Mouse (Mus musculus): Measurements from ENCODE around the gene Prph2.
A peak's percentile ranks its signal among the peaks of the same experiment; 100 is the strongest.

Prph2 gene

DNA sequence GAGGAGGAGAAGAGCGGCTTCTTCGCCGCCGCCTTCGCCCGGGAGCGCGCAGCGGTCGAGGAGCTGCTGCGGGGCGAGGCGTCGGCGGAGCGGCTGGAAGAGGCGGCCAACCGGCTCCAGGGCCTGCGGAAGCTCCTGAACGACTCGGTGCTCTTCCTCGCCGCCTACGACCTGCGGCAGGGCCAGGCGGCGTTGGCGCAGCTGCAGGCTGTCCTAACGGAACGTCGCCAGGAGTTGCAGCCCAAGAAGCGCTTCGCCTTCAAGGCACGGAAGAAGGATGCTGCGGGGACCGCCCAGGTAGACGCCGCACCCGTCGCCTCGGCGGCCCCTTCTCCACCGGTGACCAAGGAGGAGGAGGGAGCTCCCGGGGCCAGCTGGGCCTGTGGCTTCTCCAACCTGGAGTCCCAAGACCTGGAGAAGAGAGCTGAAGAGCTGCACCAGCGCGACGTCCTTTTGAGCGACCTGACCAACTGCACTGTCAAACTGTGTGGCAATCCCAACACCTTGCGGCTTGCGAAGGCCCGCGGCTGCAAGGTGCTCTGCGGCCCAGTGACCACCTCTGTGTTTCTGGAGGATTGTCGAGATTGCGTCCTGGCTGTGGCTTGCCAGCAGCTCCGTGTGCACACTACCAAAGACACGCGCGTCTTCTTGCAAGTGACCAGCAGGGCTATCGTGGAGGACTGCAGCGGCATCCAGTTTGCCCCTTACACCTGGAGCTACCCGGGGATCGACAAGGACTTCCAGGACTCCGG lies 19.2 kb upstream of the Prph2 start:
- no peak for DNase-seq (ENCODE audit: low spot score)

DNA sequence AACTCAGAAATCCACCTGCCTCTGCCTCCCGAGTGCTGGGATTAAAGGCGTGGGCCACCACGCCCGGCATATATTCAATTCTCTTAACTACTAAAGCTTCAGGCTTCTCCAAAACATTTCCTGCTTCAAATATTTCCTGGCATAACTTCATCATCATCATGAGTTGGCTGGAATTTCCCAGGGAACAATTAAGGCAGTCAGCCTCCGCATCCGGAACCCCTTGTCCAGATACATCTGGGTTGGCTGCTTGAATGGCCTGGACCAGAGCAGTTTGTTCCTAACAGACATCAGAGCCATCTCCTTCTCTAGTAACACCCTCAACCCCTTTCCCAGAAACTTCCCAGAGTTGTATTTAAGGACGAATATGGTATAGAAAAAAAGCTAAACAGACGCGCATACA lies 14.8 kb upstream of the Prph2 start:
- no peak for DNase-seq (ENCODE audit: low spot score)

DNA sequence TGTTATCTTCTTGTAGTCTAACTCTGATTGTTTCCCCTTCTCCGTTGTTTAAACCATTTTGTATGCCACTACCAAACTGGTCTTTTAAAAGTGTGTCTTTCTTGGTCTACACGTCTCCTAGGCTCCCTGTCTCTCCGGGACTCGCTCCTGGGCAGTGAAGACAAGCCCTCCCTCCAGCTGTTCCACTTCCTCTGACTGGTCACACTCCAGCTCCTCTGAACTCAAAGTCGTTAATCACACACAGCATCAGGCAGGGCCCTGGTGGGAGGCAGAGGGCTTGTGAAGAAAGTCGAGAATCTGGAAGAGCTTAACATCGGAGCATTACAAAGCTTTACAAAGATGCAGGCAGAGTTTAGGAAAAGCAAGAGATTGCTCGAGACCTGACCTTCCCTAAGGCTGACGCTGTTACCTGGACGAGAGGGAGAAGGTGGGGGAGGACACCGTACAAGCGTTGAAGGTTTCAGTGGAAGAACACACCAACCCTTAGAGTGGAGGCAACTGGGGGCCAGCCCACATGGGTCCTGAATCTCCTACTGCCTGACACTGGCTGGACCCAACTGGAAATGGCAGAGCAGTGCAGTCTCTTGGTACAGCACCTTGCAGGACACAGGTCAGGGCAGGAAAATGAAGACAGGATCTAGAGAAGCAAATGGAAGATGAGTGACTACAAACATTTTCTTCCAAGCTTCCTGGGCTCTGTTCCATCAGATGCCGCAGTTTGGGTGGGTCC lies 12.9 kb upstream of the Prph2 start:
- no peak for DNase-seq (ENCODE audit: low spot score)

DNA sequence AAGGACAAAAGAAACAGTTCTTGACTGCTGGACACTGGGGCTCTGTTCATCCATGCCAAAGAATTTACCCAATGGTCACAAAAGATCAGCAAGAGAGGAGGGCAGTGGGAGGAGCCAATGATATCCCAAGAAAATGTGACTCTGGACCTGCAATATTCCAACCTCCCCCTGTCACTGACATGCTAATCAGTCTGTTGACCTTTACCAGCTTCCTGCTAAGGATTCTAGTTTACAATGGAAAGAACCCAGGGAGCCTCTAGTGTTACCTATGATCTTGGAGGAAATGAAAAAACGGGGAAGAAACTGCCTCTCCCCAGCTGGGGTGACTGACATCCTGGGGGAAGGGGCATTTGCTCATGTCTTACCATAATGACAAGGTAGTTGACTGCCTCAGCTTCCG lies 9.3 kb upstream of the Prph2 start:
- no peak for DNase-seq (ENCODE audit: low spot score)

DNA sequence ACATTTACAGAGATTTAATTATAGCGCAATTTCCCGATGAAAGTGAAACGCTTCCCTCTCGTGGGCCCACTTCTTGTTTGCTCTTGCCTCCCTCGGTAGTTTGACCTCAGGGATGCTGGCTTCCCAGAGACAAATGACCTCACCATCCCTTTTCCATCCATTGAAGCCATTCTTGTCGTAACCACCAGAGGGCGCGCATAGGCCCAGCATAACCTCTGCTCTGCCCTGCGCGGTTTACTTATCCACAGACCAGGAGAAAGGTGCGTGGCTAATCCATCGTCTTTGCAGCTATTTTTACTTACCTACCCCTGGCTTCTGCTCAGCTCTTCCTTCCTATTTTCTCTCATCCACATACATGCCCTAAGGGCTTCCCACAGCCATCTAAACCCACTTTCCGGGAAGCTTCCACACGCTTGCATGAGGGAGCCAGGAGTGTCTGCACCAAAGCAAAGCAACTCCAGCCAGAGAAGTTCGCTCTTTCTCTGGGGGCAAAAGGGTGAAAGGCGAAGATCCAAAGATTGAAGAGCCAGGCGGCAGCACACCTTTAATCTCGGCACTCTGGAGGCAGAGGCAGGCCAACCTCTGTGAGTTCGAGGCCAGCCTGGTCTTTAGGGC lies 6.3 kb upstream of the Prph2 start:
- DNase-seq (ENCODE audit: low spot score): peak; percentile 72

DNA sequence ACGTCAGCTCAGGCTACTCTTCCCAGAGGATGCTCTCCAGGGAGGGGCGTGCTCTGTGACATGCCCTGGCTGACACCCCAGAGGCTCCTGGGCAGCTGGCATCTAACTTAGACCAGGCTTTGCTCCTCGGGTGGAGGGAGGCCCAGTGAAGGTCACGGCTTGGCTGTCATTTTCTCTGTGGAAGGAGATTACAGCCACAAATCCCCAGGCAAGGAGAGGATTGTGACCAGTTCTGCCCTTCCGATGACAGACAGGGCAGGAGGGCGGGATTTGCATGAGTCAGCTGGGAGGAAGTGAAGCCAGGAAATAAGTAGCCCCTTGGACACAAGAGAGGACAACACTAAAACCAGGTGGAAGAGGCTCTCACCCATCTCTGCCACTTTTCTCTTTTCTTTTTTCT lies 2.1 kb downstream of the Prph2 start:
- DNase-seq (ENCODE audit: low spot score): no peak

DNA sequence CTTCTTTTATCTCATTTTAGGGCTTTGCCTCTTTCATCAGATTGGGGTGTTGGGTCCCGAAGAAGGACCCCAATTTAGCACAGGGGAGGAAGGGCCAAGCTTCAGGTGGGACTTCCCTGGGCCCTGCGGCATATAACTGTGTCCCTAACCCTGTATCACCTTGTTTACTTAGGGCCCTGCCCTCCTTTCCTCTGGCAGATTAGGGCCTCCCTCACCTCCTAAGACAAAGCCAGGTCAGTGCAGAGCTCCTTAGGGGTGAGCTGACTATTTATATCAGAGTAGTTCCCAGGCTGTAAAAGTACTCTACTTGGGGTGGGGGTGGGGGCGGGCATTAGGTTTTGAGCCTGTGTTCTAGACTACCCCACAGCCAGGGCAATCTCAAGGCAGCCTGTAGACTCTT lies 4.9 kb downstream of the Prph2 start:
- no peak for DNase-seq (ENCODE audit: low spot score)

DNA sequence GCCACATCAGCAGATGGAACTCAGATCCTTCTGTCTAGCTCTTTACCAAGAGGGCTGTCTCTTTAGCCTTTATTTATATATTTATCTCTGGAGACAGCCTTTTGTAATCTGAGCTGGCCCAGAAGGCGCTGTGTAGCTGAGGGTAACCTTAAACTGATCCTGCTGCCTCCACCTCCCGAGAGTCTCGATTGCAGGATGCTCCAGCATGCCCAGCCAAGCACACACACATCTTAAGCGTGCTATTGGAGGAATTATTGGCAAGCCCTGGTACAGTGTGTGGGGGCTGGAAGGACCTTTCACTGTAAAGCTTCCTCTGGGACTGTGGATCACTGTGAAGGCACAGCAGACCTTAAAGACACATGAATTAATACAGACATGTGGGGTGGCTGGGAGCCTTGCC lies 8.7 kb downstream of the Prph2 start:
- no peak for DNase-seq (ENCODE audit: low spot score)

DNA sequence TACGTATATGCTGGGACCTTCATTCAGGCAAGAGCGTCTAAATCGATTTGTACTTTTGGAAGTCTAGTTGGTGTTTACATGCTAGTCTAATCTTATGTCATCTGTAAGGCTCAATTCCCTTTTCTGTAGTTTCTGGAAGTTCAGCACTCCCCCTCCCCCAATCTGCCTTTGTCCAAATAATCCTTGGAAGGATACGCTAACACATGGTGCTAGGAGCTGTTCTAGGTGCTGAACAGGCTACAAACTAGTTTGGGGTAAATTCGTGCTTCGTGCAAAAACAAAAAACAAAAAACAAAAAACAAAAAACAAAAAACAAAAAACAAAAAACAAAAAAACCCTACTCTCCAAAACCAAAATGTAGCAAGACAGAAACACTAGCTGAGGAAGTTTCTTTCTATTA lies 10.6 kb downstream of the Prph2 start:
- DNase-seq (ENCODE audit: low spot score): no peak

DNA sequence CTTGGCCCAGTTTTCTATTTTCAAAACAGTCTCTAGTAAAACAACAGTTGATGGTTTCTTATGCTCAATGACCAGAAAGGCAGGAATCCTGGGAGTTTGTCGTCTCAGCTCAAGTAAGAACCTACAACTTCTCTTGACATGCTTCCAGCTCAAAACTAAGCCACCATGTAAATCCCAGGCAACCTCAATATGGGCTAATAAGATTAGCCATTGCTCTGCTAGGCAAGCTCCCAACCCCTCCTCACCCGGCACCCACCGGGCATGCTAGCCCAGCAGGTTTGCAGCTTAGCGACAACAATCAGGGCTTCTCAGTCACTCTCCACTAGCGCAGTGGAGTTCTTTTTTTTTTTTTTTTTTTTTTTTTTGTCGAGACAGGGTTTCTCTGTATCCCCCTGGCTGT lies 15.9 kb downstream of the Prph2 start:
- no peak for DNase-seq (ENCODE audit: low spot score)

DNA sequence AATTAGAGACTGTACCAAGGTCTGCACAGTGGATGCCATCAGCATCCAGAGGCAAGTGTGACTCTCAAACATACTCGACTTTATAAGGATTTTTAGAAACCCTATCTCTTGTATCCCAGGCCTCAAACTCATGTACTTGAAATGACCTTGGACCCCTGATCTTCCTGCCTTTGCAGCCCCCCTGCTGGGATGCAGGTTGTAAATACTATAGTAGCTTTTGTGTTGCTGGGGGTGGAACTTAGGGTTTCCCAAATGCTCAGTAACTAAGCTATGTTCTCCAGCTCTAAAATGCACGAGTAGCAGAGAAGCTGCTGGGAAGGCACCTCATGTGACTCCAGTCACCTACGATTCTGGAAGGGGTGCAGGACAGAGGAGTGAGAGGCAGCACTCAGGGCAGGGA lies 16.7 kb downstream of the Prph2 start:
- DNase-seq (ENCODE audit: low spot score): no peak

DNA sequence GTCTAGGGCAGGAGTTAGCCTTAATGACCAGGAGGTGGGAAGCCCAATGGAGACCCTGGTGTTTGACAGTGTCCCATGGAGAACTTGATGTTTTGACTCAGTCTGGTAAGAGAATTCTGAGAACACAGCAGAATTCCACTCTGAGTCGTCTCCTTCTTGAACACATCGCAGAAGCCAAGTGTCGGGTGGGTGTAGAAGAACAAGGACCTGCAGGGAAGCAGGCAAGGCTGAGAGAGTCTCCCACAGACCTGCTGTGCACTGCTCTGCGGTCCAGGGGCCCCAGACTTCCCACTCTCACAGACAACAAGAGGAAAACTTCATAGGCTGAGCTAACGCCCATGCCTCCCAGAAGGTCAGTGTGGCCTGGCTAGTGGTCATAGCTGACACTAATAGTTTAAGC lies 17.5 kb downstream of the Prph2 start:
- no peak for DNase-seq (ENCODE audit: low spot score)

DNA sequence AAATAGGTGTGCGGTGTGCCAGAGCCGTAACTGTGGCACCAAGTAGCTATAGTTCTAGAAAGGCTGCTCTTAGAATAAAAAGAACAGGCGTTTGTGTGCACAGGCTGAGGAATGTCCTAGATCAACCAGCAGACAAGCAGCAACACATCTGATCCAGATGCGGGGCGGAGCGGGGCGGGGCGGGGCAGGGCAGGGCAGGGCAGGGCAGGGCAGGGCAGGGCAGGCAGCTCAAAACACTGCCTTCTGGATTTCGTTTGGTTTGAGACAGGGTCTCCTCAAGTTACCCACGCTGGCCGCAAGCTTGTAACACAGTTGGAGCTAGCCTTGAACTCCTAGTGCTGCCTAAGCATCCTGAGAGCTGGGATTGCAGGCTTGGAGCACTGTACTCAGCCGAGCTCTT lies 19.0 kb downstream of the Prph2 start:
- DNase-seq (ENCODE audit: low spot score): no peak

DNA sequence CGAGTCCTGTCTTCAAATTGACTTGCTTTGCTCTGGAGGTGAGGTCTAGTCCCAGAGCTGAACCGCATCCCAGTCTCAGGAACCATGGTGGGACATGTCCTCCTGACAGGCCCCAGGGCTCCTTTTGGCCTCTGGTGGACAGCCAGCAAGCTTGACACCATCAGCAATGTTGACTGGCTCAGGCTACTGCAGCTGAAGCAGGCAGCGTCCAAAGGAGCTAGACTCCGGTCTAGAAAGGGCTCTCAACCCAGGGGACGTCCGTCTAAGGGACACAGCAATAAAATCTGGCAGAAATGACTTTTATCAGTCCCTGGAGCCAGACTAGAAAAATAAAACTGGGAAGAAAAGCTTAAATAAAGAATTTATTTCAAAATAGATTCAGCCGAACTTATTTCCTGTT lies 19.6 kb downstream of the Prph2 start:
- DNase-seq (ENCODE audit: low spot score): no peak

DNA sequence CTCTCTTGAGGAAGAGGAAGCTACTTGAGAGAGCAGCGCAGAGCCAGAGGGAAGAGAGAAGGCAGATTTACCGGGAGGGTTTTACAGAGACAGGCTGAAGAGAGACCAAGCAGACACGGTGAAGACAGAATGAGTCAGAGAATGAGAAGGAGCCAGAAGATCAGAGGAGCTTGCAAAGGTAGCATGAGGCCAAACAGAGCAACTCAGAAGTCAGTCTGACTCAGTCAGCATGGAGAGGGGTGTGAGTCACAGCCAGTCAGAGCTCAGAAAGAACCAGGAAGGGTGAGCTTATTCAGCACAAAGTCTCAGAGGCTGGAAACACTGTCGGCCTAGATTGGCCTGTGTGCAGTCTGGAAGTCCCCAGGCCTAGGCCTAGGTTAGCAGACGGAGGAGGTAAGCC lies 22.7 kb downstream of the Prph2 start:
- no peak for DNase-seq (ENCODE audit: low spot score)

DNA sequence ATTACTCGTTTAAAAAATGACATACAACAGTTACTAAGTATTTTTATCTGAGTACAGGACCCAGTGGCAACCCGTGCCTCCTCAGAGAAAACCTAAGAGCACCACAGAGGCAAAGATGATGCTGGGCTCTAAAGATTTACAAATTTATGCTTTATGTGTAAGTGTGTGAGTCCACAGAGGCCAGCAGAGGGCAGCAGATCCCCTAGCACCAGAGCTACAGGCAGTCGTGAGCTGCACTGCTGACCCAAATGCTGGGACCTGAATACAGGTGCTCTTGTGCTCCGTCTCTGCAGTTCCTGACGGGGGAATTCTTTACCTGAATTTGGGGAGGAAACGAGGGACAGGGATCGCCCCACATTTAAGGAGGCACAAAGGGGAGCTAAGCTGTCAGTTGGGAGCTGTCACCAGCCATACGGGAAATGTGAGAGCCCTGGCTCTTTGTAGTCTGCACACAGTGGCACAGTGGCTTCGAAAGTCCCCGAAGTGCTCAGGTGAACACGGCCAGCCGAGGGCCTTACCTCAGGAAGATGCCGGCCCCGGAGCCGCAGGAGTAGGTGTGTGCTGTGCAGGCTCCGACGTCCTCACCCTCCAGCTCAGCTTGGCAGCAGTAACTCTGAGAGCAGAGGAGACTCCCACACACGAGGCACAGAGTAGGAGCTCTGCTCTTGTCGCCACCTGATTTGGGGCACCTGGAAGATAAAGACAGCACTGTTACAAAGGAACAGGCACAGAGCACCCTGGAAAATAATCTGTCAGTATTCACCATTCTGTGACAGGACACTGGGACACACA lies 23.5 kb downstream of the Prph2 start:
- DNase-seq (ENCODE audit: low spot score): peak; percentile 44

DNA sequence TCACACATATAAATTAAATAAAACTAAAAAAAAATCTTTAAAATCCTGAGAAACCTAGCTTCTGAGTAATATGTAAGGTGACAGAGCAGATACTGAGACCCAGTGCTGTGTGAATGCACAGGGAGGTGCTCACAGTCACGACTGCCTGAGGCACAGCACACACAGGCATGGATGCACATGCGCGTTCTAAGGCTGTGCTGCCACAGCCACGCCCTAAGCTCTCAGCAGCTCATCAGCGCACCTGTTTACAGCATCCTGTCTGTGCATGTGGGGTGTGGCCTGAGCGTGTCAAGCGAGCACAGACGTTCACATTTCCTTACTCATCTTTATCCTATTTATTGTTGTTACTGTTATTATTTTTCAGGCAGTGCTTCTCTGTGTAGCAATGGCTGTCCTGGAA lies 30.2 kb downstream of the Prph2 start:
- no peak for DNase-seq (ENCODE audit: low spot score)

DNA sequence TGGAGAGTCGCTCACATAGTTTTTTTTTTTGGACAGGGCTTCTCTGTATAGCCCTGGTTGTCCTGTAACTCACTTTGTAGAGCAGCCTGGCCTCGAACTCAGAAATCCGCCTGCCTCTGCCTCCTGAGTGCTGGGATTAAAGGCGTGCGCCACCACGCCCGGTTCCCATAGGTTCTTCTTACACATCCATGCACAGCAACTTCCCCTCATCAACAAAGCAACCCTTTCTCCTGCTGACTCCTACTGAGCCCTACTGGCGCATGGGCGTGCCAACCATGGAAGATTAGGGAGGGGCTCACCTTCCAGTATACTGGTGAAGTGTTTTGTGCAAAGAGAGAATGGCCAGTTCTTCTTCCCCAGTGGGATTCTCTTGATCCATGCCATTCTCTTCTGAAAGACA lies 32.2 kb downstream of the Prph2 start:
- DNase-seq (ENCODE audit: low spot score): no peak

DNA sequence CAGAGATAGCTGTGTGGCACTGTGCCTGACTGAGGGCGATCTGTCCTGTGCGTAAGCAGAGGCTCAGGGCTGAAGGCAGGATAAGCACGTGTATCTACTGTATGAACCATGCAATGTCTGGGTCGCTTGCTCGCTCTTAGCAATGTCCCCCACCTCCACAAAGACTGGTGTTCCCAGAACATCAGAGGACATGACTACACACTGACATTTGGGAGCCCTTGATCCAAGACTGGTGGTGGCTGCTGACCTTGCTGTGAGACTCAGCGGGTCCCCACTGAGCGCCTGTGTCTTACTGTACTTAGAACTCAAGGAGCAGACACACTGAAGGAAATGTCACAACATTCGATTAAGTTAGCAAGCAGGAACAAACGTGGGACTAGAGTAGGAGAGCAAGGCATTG lies 36.0 kb downstream of the Prph2 start:
- DNase-seq (ENCODE audit: low spot score): no peak

DNA sequence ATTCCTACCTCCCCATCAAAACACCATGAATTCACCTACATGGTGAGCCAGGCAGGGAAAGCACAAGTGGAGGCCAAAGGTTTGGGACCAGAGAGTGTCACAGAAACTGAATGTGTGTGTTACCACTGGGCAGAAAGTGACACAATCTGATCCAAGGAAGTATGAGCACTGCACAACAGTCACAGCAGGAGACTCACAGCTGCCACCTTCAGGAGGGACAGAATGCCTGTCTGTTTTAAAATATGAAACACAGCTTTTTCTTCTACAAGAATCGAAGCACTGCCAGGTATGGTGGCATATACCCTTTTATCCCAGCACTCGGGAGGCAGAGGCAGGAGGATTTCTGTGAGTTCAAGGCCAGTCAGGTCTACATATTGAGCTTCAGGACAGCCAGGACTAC lies 47.8 kb downstream of the Prph2 start:
- DNase-seq (ENCODE audit: low spot score): no peak

DNA sequence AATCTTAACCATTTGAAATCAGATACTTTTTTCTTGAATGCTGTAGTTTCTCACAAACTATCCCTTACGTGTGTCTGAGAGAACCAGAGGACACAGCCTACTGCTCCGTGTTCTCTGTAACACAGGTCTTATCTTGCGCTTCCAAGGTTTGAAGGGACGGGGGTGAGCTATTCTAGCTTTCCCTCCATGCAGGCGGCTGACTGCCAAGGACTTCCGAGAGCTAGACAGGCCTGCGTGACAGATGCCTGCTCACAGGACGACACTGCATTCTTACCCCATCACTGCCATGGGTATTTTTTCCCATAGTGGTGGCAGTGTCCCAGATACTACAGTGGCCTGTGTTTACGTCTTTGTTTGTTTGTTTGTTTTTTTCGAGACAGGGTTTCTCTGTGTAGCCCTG lies 50.0 kb downstream of the Prph2 start:
- DNase-seq (ENCODE audit: low spot score): no peak

DNA sequence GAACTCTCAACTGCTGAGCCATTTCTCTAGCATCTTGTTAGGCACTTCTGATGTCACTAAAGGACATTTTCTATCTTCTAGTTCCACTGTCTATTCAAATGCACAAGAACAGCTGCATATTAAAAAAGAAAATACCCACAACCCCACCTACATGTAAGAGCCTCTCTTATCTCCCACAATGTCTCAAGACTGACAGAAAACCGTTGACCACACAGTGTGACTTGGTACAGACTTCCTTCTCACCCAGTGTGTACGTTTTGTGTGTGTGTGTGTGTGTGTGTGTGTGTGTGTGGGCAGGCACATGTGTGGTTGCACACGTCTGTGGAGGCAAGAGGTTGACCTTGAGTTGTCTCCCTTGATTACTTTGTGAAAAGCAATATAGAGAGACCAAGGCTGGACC lies 51.9 kb downstream of the Prph2 start:
- no peak for DNase-seq (ENCODE audit: low spot score)

DNA sequence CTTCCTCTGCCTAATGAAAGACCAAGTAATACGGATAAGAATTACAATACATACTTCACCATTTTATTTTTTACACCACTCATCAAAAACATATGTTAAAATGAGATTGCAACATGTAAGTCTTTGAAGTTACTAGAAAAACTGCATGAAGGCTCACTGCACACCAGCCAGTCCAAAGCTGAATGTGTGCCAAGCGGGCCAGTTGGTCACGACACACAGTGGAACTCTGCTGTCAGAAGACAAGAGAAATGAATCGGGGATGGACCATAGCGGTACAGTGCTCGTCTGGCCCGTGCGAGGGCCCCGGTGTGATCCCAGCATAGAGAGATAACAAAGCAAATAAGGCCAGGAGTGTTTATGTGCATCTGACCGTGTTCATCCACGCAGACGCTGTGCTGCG lies 52.9 kb downstream of the Prph2 start:
- DNase-seq (ENCODE audit: low spot score): no peak

Measured in urinary bladder, postnatal 25 days (tissue).